8 mouse cellular contexts compared by ENCODE assay signal in the genomic region with DNA sequence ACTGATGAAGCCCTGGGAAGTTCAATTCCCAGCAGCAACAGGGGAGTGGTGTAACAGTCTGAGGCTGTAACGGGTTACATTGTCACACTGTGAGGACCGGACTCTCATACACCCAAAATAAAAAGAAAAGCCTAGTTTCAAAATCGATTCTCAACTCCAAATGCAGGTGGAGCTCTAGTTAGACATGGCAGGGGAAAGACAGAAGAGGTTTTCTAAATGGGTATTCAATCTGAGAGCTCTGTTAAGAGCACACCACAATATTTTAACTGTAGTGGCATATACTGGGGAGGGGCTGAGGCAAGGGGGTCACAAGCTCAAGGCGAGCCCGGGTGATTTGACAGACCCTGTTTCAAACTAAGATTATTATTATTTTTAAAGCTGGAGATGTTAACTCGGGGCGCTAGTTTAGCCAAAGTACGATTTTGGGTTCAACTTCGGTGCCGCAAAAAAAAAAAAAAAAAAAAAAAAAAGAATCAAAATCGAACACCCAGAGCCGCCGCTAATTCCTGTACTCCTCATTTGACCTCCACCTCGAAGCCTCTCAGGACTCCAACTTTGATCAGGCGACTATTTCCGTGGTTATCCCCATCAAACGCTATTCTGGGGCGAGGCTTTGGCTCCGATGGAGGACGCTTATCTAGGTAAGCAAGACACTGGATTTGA. TPM values are rescaled to one million over a fixed set of nuclear protein-coding genes. Genes with fewer than 3 reads are reported as not detected.
A peak's percentile ranks its signal among the peaks of the same experiment; 100 is the strongest.
DNase-seq lines count a peak whose midpoint lies in the region; ATAC-seq and TF ChIP-seq lines count a peak whose summit lies in the region.

No protein-coding gene starts in this region.

- 3% methylated on average over 20 of the region's 20 CpGs for WGBS in neural tube, embryonic 13.5 days

- H3K27me3 ChIP-seq in neural tube, embryonic 13.5 days = peaks cover 18% of the 10 kb centered on the region

- ATAC-seq in neural tube, embryonic 13.5 days (ENCODE audit: low read depth) = no peak

- H3K4me3 ChIP-seq in layer of hippocampus, adult 2 months = peak overlapping the region; percentile 93
- H3K4me3 ChIP-seq in bone marrow macrophage, adult 2 months (ENCODE audit: insufficient read depth, low read length) = peak overlapping the region; percentile 97
- H3K4me3 ChIP-seq in neural tube, embryonic 13.5 days = peak overlapping the region; percentile 88

- H3K9ac ChIP-seq in neural tube, embryonic 13.5 days = peak overlapping the region; percentile 99

- no peak for DNase-seq in layer of hippocampus, adult 2 months (ENCODE audit: low spot score in 2 of 2)
- DNase-seq in layer of hippocampus, postnatal 36 days = no peak
- DNase-seq in induced T-regulatory cell, adult 2 months (ENCODE audit: low read depth) = peak; percentile 59
- no peak for DNase-seq in layer of hippocampus, adult 11-12 months (ENCODE audit: low spot score)
- DNase-seq in right cerebral cortex, adult 18-20 months = no peak
- no peak for DNase-seq in layer of hippocampus, postnatal 25 days (ENCODE audit: extremely low spot score in 1 of 2, low spot score in 1 of 2)

- H3K4me1 ChIP-seq in bone marrow macrophage, adult 2 months (ENCODE audit: control insufficient read depth, insufficient read depth, low read length) = peaks cover 19% of the 10 kb centered on the region
- peaks cover 39% of the 10 kb centered on the region for H3K4me1 ChIP-seq in neural tube, embryonic 13.5 days (replicated peaks)

- H3K9me3 ChIP-seq in neural tube, embryonic 13.5 days = no peaks in the 10 kb centered on the region

- peak overlapping the region; percentile 85 for H3K4me2 ChIP-seq in neural tube, embryonic 13.5 days

- H3K27ac ChIP-seq in layer of hippocampus, adult 2 months = peak overlapping the region; percentile 98
- H3K27ac ChIP-seq in bone marrow macrophage, adult 2 months (ENCODE audit: insufficient read depth, low read depth, low read length) = peak overlapping the region; percentile 26
- peak overlapping the region; percentile 96 for H3K27ac ChIP-seq in neural tube, embryonic 13.5 days (replicated peaks)

- peaks cover 41% of the 10 kb centered on the region for H3K36me3 ChIP-seq in neural tube, embryonic 13.5 days

- TF ChIP-seq CTCF in layer of hippocampus, adult 2 months (conservative IDR thresholded peaks at IDR 0.05) = peak; percentile 51
- TF ChIP-seq CTCF in bone marrow macrophage, adult 2 months (IDR thresholded peaks at IDR 0.05; ENCODE audit: low read depth, low read length) = no peak; the same call in 1 of the 2 replicates

- no peak for TF ChIP-seq POLR2A in bone marrow macrophage, adult 2 months (IDR thresholded peaks at IDR 0.05; ENCODE audit: borderline replicate concordance, low read depth, low read length)

RNA-seq across cellular contexts. Expression of a gene that starts 0.9 kb away (rescaled TPM):
- 100 to 1,000 TPM; 152 to 153 TPM for total RNA-seq in layer of hippocampus, adult 2 months (2021)
- total RNA-seq in layer of hippocampus, postnatal 36 days (2021) = 100 to 1,000 TPM; 145 to 152 TPM
- polyA plus RNA-seq in bone marrow macrophage, adult 2 months (2012; ENCODE audit: insufficient read depth, insufficient read length, missing spikeins) = 56.9 and 59.9 TPM in 2 replicates
- polyA plus RNA-seq in neural tube, embryonic 13.5 days (2015; fragmentation: Nextera tagmentation; extraction: Ambion mirVana) = 183 and 200 TPM in 2 replicates
- total RNA-seq in layer of hippocampus, postnatal 25 days (2021) = 100 to 1,000 TPM; 159 to 166 TPM

RNA-seq across cellular contexts. Expression of a gene that starts 5.8 kb away (rescaled TPM):
- total RNA-seq in layer of hippocampus, adult 2 months (2021) = 10 to 100 TPM; 89.9 to 92.1 TPM
- total RNA-seq in layer of hippocampus, postnatal 36 days (2021) = 10 to 100 TPM; 95.5 to 98.7 TPM
- 228 and 247 TPM in 2 replicates for polyA plus RNA-seq in bone marrow macrophage, adult 2 months (2012; ENCODE audit: insufficient read depth, insufficient read length, missing spikeins)
- 9.0 and 13.0 TPM in 2 replicates for polyA plus RNA-seq in neural tube, embryonic 13.5 days (2015; fragmentation: Nextera tagmentation; extraction: Ambion mirVana)
- 100 to 1,000 TPM in 1 of 2 experiments, 10 to 100 TPM in 1; 92.6 to 106 TPM for total RNA-seq in layer of hippocampus, postnatal 25 days (2021)

RNA-seq across cellular contexts. Expression of a gene that starts 5.8 kb away (rescaled TPM):
- total RNA-seq in layer of hippocampus, adult 2 months (2021) = 10 to 100 TPM; 20.2 to 20.6 TPM
- total RNA-seq in layer of hippocampus, postnatal 36 days (2021) = 10 to 100 TPM; 21.1 to 26.4 TPM
- 120 and 139 TPM in 2 replicates for polyA plus RNA-seq in bone marrow macrophage, adult 2 months (2012; ENCODE audit: insufficient read depth, insufficient read length, missing spikeins)
- 13.9 and 14.9 TPM in 2 replicates for polyA plus RNA-seq in neural tube, embryonic 13.5 days (2015; fragmentation: Nextera tagmentation; extraction: Ambion mirVana)
- total RNA-seq in layer of hippocampus, postnatal 25 days (2021) = 10 to 100 TPM; 22.6 to 27.6 TPM

RNA-seq across cellular contexts. Expression of a gene that starts 17.6 kb away (rescaled TPM):
- total RNA-seq in layer of hippocampus, adult 2 months (2021) = 10 to 100 TPM; 53.4 to 54.5 TPM
- total RNA-seq in layer of hippocampus, postnatal 36 days (2021) = 10 to 100 TPM; 49.8 to 50.8 TPM
- 96.6 and 101 TPM in 2 replicates for polyA plus RNA-seq in bone marrow macrophage, adult 2 months (2012; ENCODE audit: insufficient read depth, insufficient read length, missing spikeins)
- 98.2 and 103 TPM in 2 replicates for polyA plus RNA-seq in neural tube, embryonic 13.5 days (2015; fragmentation: Nextera tagmentation; extraction: Ambion mirVana)
- 10 to 100 TPM; 49.8 to 53.4 TPM for total RNA-seq in layer of hippocampus, postnatal 25 days (2021)

RNA-seq across cellular contexts. Expression of a gene that starts 18.2 kb away (rescaled TPM):
- under 1 TPM; 0.49 to 0.95 TPM for total RNA-seq in layer of hippocampus, adult 2 months (2021)
- total RNA-seq in layer of hippocampus, postnatal 36 days (2021) = under 1 TPM; 0.53 to 0.67 TPM
- polyA plus RNA-seq in bone marrow macrophage, adult 2 months (2012; ENCODE audit: insufficient read depth, insufficient read length, missing spikeins) = 0.40 TPM in 1 of 2 replicates, not detected in the other
- polyA plus RNA-seq in neural tube, embryonic 13.5 days (2015; fragmentation: Nextera tagmentation; extraction: Ambion mirVana) = 0.81 TPM in 1 of 2 replicates, not detected in the other
- total RNA-seq in layer of hippocampus, postnatal 25 days (2021) = under 1 TPM; 0.39 to 0.42 TPM

Comparison
In these comparisons a context has a peak if more than half of its experiments do, and no peak if none do; other contexts are left out.
1. H3K27ac ChIP-seq: peak in every context shown above with its lines; median percentile 98 in layer of hippocampus, adult 2 months; 96 in neural tube, embryonic 13.5 days; 26 in bone marrow macrophage, adult 2 months.